Mouse (Mus musculus) olfactory bulb, adult 2 months (tissue): Measurements from ENCODE around the gene Adamtsl3.

Source experiments
- CTCF ChIP-seq: fragments of 200-500 bp; IDR thresholded peaks from 2 replicates; pipeline ENCODE4 v1.5.1; 2012; ENCODE audit warnings: low read depth, mild to moderate bottlenecking, low read length, moderate library complexity; ENCODE audit not compliant: insufficient read depth
- POLR2A ChIP-seq: fragments of 200-500 bp; IDR thresholded peaks from 2 replicates; pipeline ENCODE4 v1.6.1; 2012; ENCODE audit warnings: mild to moderate bottlenecking, low read depth, low read length, moderate library complexity; ENCODE audit not compliant: insufficient read depth

DNA sequence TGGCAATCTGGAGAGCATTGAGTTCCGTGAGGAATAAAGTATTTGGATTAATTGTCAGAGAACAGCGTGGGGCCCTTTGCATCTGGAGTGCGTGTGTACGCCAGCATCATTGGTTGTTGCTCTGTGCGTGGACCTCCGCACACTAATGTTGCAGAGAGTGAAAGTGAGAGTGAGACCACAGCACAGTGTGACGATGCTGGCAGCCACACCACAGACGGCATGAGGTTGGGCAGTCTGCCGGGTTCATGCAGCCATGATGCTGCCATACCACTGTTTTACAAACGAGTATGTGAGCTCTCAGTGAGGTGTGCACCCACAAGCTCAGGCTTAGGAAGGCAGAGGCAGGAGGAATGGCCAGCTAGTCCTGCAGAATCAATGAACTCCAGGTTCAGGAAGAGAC, 41.4 kb upstream of the Adamtsl3 start:
- TF ChIP-seq POLR2A (no peak), CTCF (no peak)
